Mouse (Mus musculus) large intestine, adult 2 months (tissue): Measurements from ENCODE around the gene Dis3l2. TPM values are rescaled to one million over a fixed set of nuclear protein-coding genes. Genes with fewer than 3 reads are reported as not detected.

Source experiments
- DNase-seq: peaks from one replicate; pipeline ENCODE4 v3.0.0-alpha.2; 2012; ENCODE audit warnings: low read depth, low spot score
- WGBS: fragments of 180-500 bp; shearing (Covaris S2); methylation state at CpG from one replicate; pipeline ENCODE4 v1.1.7; 2018; 5-methylcytosine and 5-hydroxymethylcytosine counted together
- polyA plus RNA-seq: library from polyadenylated mRNA; depleted of rRNA; stranded (reverse); fragments of >200 nt; gene quantifications from 2 replicates; pipeline ENCODE4 v1.2.3, GENCODE M21; 2012

Dis3l2 gene
- polyA plus RNA-seq, 1 experiment: 9.0 TPM

GRCm38 (mm10) chr1:87002545-87003168, 299.0 kb downstream of the Dis3l2 start:
- DNase-seq: no peak
- WGBS: 80% methylated on average over 9 of the region's 9 CpGs

- 81% methylated on average over 2 of the region's 2 CpGs for WGBS
- no peak for DNase-seq
Observed at GRCm38 (mm10) chr1:87003169-87003552, 299.6 kb downstream of the Dis3l2 start.

DNA sequence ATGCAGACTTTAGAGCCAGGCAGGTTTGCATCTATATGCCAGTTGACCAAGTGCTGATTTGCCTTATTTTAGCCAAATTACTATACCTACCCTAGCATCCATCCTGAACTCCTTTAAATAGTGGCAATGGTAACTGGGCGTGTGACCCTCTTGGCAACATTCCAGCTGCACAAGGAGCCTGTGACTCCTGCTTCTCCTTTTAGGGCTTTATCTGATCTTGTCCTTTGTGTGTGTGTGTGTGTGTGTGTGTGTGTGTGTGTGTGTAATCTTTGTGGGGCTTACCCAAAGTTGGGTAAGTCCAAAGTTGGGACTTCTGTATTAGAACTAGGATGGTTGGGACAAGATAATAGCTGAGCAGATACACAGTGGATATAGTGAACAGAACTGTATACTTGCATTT, 302.8 kb downstream of the Dis3l2 start:
- DNase-seq: no peak
- 82% methylated on average over 1 of the region's 1 CpGs for WGBS

DNA sequence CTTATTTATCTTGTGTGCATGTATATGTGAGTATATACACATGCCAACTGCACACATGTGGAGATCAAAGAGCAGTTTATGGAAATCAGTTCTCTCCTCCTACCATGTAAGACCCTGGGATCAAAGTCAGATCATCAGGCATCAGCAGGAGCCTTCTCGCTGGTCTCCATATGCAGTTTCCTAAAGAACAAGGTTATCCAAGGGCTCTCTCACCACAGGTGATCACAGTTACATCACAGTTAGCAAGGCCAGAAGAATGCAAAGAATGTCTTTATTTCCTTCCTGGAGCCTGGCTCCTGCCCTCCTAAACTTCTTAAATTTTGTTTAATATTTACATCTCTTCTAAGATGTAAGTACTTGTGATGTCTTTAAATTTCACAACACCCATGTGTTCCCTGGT, 304.6 kb downstream of the Dis3l2 start:
- no peak for DNase-seq
- WGBS: 73% methylated on average over 1 of the region's 1 CpGs

- WGBS: 74% methylated on average over 3 of the region's 3 CpGs
- DNase-seq: no peak
Observed at GRCm38 (mm10) chr1:87009156-87009555, 305.5 kb downstream of the Dis3l2 start.

DNA sequence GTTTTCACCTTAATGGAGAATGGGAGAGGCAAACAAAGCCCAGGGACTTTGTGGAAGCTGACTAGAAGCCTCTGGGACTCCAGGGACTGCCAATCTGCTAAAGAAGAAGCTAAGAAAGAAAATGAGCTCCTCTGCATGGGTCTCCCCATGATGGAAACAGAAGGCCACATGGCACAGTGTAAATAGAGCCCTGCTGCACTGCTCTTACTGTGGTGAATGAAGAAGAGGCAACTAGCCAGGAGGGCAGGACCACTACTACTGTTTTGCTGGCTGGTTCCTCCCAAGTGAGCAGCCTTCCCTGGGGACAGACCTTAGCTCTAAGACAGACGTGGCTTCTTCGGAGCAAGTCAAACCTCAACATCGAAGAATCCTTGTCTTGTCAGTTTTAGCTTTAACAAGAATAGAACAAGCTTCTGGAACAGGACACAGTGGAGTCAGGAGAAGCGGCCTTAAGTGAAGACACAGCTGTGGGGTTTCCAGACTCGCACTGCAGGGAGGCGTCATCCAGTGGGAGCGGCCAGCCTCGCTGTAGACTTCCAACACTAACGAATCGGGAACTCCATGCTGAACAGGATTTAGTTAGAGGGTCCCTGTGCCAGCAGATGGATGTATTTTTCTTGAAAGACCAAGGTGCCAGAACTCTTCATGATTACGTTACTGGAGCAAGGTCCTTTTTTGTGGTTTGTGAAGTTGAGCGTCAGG, 307.2 kb downstream of the Dis3l2 start:
- 83% methylated on average over 12 of the region's 12 CpGs for WGBS
- no peak for DNase-seq

GRCm38 (mm10) chr1:87011718-87012117, 308.1 kb downstream of the Dis3l2 start:
- no peak for DNase-seq
- 84% methylated on average over 3 of the region's 3 CpGs for WGBS

DNA sequence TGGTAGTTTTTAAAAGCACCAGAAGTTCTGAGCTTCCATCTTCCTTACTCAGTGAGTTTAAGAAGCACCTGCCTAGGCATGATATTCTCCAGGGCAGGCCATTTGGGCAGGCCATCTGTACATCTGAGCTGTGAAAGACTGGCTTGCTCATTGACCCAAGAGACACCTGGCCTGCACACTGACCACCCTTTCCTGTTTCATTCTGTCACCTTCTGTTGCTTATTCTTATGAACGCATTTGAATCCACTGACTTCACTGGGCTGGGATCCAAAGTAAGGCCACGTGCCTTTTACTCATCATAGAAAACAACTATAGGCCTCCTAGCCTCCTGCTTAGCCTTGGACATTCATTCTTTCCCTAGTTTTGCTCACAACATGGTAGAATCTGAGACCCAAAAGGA, 309.0 kb downstream of the Dis3l2 start:
- 72% methylated on average over 2 of the region's 2 CpGs for WGBS

DNA sequence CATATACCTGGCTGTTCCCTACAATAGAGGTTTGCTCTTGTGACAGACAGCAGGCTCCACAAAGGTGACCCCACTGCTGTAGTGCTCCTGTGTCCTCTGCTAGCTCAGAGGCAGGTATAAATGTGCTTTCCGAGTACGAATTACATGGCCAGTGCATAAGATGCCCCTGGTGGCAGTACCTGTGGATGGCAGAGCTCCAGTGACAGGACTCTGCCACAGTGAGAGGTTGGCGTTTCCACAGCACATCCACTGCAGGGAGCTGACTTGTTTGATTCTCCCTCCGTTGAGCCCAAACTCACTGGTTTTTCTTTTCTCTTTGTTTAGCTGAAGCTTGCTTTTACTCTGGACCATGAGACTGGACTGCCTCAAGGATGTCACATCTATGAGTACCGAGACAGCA, 317.1 kb downstream of the Dis3l2 start:
- WGBS: 93% methylated on average over 5 of the region's 5 CpGs

More for the DNA sequence above, 309.0 kb downstream of the Dis3l2 start:
- DNase-seq: no peak

DNA sequence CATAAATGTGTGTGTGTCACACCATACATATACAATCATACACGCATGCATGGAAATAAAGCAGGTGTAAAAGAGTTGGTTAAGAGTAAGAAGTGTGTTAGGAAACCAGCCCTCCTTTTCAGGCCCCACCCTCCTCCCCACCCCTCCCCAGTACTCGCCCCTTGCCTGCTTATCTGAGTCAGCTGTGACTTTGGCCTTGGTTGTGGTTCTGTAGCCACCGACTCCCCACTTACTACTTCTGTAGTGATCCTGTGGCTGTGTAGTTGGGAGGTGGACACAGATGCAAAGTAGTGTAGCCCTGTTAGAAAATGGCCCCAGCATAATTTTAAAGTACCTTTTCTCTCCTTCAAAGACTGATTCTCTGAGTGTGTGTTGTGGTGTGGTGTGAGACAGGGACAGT, 318.0 kb downstream of the Dis3l2 start:
- WGBS: 58% methylated on average over 3 of the region's 3 CpGs
- DNase-seq: no peak

More for the DNA sequence above, 317.1 kb downstream of the Dis3l2 start:
- DNase-seq: no peak

GRCm38 (mm10) chr1:87023291-87024170, 319.9 kb downstream of the Dis3l2 start:
- no peak for DNase-seq
- 89% methylated on average over 6 of the region's 6 CpGs for WGBS

GRCm38 (mm10) chr1:87025021-87025420, 321.4 kb downstream of the Dis3l2 start:
- no peak for DNase-seq
- 96% methylated on average over 1 of the region's 1 CpGs for WGBS

- DNase-seq: no peak
- 8% methylated on average over 2 of the region's 2 CpGs for WGBS
Observed at GRCm38 (mm10) chr1:87028786-87029185, 325.2 kb downstream of the Dis3l2 start.

- 87% methylated on average over 1 of the region's 1 CpGs for WGBS
- DNase-seq: no peak
Observed at GRCm38 (mm10) chr1:87030652-87031051, 327.0 kb downstream of the Dis3l2 start.

DNA sequence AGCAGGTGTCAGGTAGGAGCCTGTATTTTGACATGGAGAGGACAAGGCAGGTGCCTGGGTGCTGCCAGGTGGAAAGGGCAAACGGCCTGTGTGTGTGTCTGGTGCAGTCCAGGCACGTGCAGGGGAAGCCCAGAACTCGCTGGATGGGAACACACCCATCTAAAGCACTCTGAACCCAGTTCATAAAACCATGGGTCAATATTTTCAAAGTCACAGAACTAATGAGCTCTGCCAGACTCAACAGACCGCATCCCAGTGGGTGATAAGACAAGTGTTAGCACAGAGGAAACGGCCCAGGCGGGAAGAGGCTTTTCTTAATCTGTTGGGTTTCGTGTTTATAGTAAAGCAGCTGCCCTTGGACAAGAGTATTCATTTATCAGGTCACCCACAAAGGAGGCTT, 328.9 kb downstream of the Dis3l2 start:
- DNase-seq: peak; percentile 28
- 26% methylated on average over 7 of the region's 7 CpGs for WGBS

- 18% methylated on average over 4 of the region's 4 CpGs for WGBS
- DNase-seq: peak; percentile 51
Observed at GRCm38 (mm10) chr1:87035532-87036161, 332.0 kb downstream of the Dis3l2 start.

DNA sequence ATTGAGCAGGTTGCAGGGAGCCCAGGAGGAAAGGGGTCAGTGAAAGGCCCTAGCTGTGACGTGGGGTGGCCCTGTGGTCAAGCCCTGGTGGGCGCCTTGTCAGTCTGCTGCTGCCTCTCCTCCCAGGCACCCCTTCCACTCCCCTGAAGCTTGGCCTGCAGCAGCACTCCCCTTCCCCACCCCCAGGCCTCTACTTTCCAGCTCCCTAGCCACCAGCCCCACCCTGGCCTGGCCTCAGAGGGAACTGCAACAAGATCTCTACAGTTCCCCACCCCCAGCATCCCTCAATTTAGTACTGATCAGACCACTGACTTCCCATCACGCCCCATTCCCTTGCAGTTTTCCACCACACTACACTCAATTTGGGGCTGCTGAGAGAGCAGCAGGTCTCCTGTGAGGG, 332.7 kb downstream of the Dis3l2 start:
- 86% methylated on average over 3 of the region's 3 CpGs for WGBS
- DNase-seq: no peak

DNA sequence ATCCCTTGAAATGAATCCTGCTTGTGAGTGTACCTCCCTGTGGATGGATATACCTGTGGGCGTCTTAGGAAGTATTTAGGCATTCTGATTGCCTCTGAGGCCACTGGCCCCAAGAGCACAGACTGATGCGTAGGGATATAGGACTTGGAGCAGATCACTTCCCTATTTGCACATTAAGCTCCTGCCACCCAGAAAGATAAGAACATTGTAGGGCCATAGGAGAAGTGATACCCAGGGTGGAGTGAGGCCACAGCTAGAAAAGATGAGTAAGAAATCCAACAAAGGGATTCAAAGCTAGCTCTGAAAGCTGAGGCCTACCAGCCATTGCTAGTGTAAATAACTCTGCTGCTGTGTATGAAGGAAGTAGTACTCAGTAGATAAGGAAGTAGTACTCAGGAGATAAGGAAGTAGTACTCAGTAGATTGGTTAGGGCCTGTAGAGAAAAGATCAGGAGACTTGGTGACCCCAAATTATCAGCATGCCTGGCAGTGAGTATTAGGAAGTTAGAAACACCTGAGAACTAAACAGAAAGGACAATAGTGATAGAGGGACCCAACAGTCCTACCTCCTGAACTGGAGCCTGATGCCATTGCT, 335.0 kb downstream of the Dis3l2 start:
- 91% methylated on average over 2 of the region's 2 CpGs for WGBS
- no peak for DNase-seq

GRCm38 (mm10) chr1:87041119-87041518, 337.5 kb downstream of the Dis3l2 start:
- WGBS: 16% methylated on average over 3 of the region's 3 CpGs
- DNase-seq: no peak
